Mouse (Mus musculus): ENCODE data around the gene Fancm. TPM values are rescaled to one million over a fixed set of nuclear protein-coding genes. Genes with fewer than 3 reads are reported as not detected.

Gene Fancm
- 11.2 TPM for polyA plus RNA-seq (2017; shearing (Covaris generic))

DNA sequence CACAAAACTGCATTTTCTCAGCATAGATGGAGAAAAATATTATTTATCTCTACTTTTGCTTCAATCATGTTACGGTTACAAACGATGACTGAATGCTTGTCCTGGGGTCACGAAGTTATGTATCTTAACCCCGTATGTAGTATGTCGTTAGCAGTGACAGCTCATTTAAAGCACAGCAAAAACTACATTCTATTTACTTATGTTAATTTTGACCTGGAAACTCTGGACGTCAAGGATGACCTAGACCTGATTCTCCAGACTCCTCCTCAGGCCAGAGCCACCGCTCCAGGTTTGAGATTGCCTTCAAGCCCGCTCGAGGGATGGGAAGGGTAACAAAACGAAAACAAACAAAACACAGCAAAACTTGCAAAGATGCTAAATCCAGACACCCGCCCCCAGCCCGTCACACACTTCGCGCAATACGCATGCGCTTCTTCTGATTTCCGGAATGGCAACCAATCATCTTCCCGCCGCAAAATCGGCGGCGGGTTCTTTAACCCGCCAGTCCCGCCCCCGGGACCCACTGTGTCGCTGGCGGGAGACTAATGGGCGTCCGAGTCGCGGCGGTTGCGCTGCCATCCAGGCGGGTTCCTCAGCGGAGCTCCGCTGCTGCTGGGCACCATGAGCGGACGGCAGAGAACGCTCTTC, at the start of gene Fancm:
Gene Fancm, plus strand, starts transcription at position 519 of the 648 bp plus-strand sequence.

DNA sequence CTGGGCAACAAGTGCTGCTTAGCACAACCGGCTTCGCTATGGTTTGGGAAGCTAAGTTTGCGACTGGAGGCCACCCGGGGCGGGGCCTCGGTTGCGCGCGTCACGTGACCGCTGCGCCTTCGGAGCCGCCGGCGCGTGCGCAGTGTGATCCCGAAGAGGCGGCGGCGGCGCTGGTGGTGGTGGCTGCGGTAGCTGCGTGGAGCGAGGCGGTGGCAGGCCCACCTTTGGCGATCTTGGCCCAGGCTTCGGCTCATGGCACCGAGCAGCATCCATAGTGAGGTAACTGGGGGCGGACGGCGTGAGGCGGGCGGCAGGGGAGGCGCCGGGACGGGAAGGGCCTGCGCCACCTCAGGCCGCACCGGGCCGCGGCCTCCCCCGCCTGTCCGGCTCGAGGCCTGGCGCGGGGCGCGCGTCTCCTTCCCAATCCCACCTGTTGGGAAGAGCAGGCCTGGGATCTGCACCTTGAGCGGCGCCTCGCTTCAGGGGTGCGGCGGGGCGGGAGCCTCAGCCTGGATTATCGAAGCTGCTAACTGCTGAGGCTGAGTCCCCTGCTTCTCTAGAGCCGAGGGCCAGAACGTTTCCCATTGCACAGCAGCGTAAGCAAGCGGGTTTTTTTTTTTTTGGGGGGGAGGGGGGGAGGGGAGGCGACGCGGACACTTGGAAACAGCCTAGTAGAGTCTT, 39.1 kb upstream of the Fancm start, which contains the start of gene Prpf39:
Gene Prpf39, plus strand, starts transcription at position 144 of the 681 bp plus-strand sequence.

GRCm38 (mm10) chr12:65073611-65074178, 1.7 kb upstream of the Fancm start, which contains the start of gene Fkbp3:
Gene Fkbp3, minus strand, starts transcription at chr12:65074007.

GRCm38 (mm10) chr12:65172021-65172951, 96.9 kb downstream of the Fancm start, which contains the start of gene Mis18bp1:
Gene Mis18bp1, minus strand, starts transcription at chr12:65172604.

Other genes with a start within 250 kb of the Fancm start
- 10.7 TPM for gene Gm527, start 157.7 kb upstream of the Fancm start, polyA plus RNA-seq (2017; shearing (Covaris generic))
- gene Klhl28, start 110.1 kb upstream of the Fancm start, polyA plus RNA-seq (2017; shearing (Covaris generic)), result 25.2 TPM
- 32.7 TPM for gene Togaram1, start 109.8 kb upstream of the Fancm start, polyA plus RNA-seq (2017; shearing (Covaris generic))
- 98.4 TPM for gene Prpf39, start 39.3 kb upstream of the Fancm start, polyA plus RNA-seq (2017; shearing (Covaris generic))
- 254 TPM for gene Fkbp3, start 1.6 kb upstream of the Fancm start, polyA plus RNA-seq (2017; shearing (Covaris generic))
- gene Mis18bp1, start 97.0 kb downstream of the Fancm start, polyA plus RNA-seq (2017; shearing (Covaris generic)), result 2.2 TPM
- not detected for gene Wdr20rt, start 149.9 kb downstream of the Fancm start, polyA plus RNA-seq (2017; shearing (Covaris generic))